Mouse (Mus musculus) spleen, adult 2 months (tissue): Measurements from ENCODE around the gene Sphkap. TPM values are rescaled to one million over a fixed set of nuclear protein-coding genes. Genes with fewer than 3 reads are reported as not detected.

ENCODE experiments used
- DNase-seq, 2 experiments: peaks; one replicate each; pipeline versions ENCODE4 v3.0.0 to v3.0.0-alpha.2; 2012 to 2021; ENCODE audit warnings: low spot score in 2 of 2, low read depth in 1 of 2
- H3K27ac ChIP-seq: fragments of 200-500 bp; 2 replicates; pipeline ENCODE4 v1.5.1; 2012; ENCODE audit warnings: low read length, inconsistent platforms; ENCODE audit not compliant: insufficient read depth
- H3K27me3 ChIP-seq: fragments of 200-500 bp; 2 replicates; pipeline ENCODE4 v1.6.1; 2012; ENCODE audit warnings: mild to moderate bottlenecking, moderate library complexity, low read length, inconsistent platforms; ENCODE audit not compliant: control insufficient read depth, insufficient read depth
- H3K36me3 ChIP-seq: fragments of 200-500 bp; 2 replicates; pipeline ENCODE4 v1.6.1; 2012; ENCODE audit warnings: mild to moderate bottlenecking, low read length, inconsistent platforms; ENCODE audit not compliant: control insufficient read depth, insufficient read depth
- H3K4me1 ChIP-seq: fragments of 200-500 bp; 2 replicates; pipeline ENCODE4 v1.6.1; 2011; ENCODE audit warnings: inconsistent platforms; ENCODE audit not compliant: control insufficient read depth, insufficient read depth, insufficient read length
- H3K4me3 ChIP-seq: fragments of 200-500 bp; 2 replicates; pipeline ENCODE4 v1.5.1; 2011; ENCODE audit warnings: mild to moderate bottlenecking, inconsistent platforms; ENCODE audit not compliant: insufficient read depth, insufficient read length; ENCODE audit errors: extremely low read depth
- CTCF ChIP-seq: fragments of 200-500 bp; IDR thresholded peaks from 2 replicates; pipeline ENCODE4 v1.5.1; 2011; ENCODE audit warnings: mild to moderate bottlenecking, inconsistent platforms; ENCODE audit not compliant: insufficient read depth, insufficient read length, insufficient replicate concordance; ENCODE audit errors: extremely low read depth
- POLR2A ChIP-seq: fragments of 200-500 bp; IDR thresholded peaks from 2 replicates; pipeline ENCODE4 v1.6.1; 2011; ENCODE audit warnings: low read depth, low read length, inconsistent platforms
- WGBS: fragments of 180-500 bp; shearing (Covaris S2); methylation state at CpG from one replicate; pipeline ENCODE4 v1.1.7; 2018; 5-methylcytosine and 5-hydroxymethylcytosine counted together
- polyA plus RNA-seq: library from polyadenylated mRNA; depleted of rRNA; stranded (reverse); fragments of >200 nt; gene quantifications from 2 replicates; pipeline ENCODE4 v1.2.3, GENCODE M21; 2012

The Sphkap gene
- polyA plus RNA-seq, 1 experiment = not detected

DNA sequence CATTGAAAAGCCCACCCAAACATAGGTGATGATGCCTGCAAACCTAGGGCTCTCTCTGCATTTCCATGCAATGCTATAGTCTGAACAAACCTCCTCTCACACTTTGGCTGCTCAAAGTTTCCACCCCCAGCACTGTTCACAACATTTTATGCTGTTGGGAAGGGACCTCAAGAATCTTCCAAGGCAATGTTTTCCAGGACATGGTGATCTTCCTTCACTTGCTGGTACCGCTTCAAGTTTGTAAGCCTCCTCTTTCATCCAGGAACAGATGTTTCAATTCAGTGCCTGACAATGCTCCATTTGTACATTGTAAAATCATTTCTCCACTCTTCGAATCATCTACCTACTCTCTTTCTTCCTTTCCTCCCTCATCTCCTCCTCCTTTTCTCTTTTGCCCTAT is 11.7 kb downstream of the Sphkap start:
- Histone ChIP-seq H3K36me3 (no peaks in the 10 kb centered on the region), H3K27me3 (no peaks in the 10 kb centered on the region), H3K27ac (no peak overlapping the region), H3K4me1 (no peaks in the 10 kb centered on the region), H3K4me3 (no peak overlapping the region)
- no peak for DNase-seq
- TF ChIP-seq POLR2A (no peak), CTCF (no peak)
- WGBS = 87% methylated on average over 2 of the region's 2 CpGs

DNA sequence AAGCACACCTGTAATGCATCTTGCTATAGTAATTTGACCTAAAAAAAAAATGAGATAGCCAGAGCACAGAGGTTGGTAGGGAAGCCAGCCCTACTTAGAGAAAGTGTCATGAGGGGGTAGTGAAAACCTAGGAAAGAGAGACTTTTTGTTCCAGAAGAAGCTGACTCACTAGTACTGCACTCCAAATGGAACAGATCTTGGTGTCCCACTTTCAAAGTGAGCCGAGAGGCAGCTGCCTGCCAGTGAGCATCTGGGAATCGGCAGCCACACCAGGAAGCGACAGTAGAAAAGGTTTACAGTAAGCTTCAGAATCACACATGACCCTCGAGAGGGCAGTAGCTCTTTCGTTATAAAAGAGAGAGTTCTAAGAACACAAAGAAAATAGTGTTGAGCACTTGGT is 12.4 kb downstream of the Sphkap start:
- 76% methylated on average over 5 of the region's 5 CpGs for WGBS
- Histone ChIP-seq H3K36me3 (no peaks in the 10 kb centered on the region), H3K27ac (no peak overlapping the region), H3K4me3 (no peak overlapping the region), H3K27me3 (no peaks in the 10 kb centered on the region), H3K4me1 (no peaks in the 10 kb centered on the region)
- TF ChIP-seq POLR2A (no peak), CTCF (no peak)
- DNase-seq = no peak

DNA sequence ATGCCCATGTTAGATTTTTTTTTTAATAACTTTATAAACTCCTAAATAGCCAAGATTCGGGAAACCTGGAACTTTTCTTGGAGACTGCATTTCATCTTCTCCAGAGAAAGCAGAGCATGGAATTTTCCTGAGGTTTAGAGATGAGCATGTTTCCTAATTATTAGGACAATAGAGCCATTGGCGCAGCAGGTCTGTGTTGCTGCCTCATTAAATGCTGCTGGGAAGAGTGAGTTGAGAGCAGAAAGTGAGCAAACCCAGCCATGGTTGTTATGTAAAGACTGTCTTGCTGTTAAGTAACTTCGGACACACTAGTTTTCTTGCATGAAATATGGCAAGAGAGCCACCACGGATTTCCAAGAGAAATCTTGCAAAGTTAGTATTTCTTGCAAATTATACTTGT is 18.6 kb downstream of the Sphkap start:
- no peaks in the 10 kb centered on the region for H3K4me1 ChIP-seq
- TF ChIP-seq CTCF (no peak), POLR2A (no peak)
- DNase-seq = no peak
- no peak overlapping the region for H3K4me3 ChIP-seq
- no peak overlapping the region for H3K27ac ChIP-seq
- H3K36me3 ChIP-seq = no peaks in the 10 kb centered on the region
- 75% methylated on average over 4 of the region's 4 CpGs for WGBS
- no peaks in the 10 kb centered on the region for H3K27me3 ChIP-seq

- no peak overlapping the region for H3K27ac ChIP-seq
- 71% methylated on average over 1 of the region's 1 CpGs for WGBS
- no peak for DNase-seq
- H3K36me3 ChIP-seq = no peaks in the 10 kb centered on the region
- H3K27me3 ChIP-seq = no peaks in the 10 kb centered on the region
- no peaks in the 10 kb centered on the region for H3K4me1 ChIP-seq
- no peak overlapping the region for H3K4me3 ChIP-seq
- TF ChIP-seq CTCF (no peak), POLR2A (no peak)
Observed at GRCm38 (mm10) chr1:83377404-83377803, 30.6 kb downstream of the Sphkap start.

GRCm38 (mm10) chr1:83366456-83366855 is 41.5 kb downstream of the Sphkap start:
- WGBS = 88% methylated on average over 5 of the region's 5 CpGs
- DNase-seq = no peak
- no peak overlapping the region for H3K27ac ChIP-seq
- no peaks in the 10 kb centered on the region for H3K4me1 ChIP-seq
- TF ChIP-seq CTCF (no peak), POLR2A (no peak)
- H3K4me3 ChIP-seq = no peak overlapping the region
- no peaks in the 10 kb centered on the region for H3K36me3 ChIP-seq
- H3K27me3 ChIP-seq = no peaks in the 10 kb centered on the region

- whole genome bisulfite sequencing = 79% methylated on average over 6 of the region's 6 CpGs
- H3K27ac ChIP-seq = no peak overlapping the region
Observed at GRCm38 (mm10) chr1:83362168-83362567, 45.8 kb downstream of the Sphkap start.

DNA sequence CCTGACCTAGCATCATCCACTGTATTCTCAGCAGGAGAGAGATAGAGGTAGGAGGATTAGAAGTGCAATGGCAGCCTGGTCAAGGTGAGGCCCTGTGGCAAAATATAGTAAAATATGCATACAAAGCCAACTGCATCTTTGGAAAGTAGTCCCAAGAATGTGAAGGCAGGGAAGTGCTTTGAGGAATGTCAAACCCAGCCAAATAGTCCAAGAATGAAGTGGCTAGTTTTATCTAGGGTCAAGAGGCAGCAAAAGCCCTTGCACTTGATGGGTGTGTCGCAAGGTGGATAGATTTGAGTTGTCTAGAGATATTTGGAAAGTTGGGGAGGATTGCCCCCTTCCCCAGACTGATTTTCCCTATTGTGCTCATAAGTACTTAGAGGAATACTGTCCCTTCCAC is 61.5 kb downstream of the Sphkap start:
- DNase-seq = no peak
- no peak overlapping the region for H3K4me3 ChIP-seq
- H3K27me3 ChIP-seq = no peaks in the 10 kb centered on the region
- TF ChIP-seq POLR2A (no peak), CTCF (no peak)
- no peaks in the 10 kb centered on the region for H3K36me3 ChIP-seq
- no peak overlapping the region for H3K27ac ChIP-seq
- WGBS = 74% methylated on average over 1 of the region's 1 CpGs
- H3K4me1 ChIP-seq = no peaks in the 10 kb centered on the region

More at GRCm38 (mm10) chr1:83362168-83362567, 45.8 kb downstream of the Sphkap start:
- no peaks in the 10 kb centered on the region for H3K27me3 ChIP-seq
- H3K36me3 ChIP-seq = no peaks in the 10 kb centered on the region
- DNase-seq = no peak
- no peak for TF ChIP-seq CTCF
- TF ChIP-seq POLR2A = no peak
- H3K4me3 ChIP-seq = no peak overlapping the region
- H3K4me1 ChIP-seq = no peaks in the 10 kb centered on the region

DNA sequence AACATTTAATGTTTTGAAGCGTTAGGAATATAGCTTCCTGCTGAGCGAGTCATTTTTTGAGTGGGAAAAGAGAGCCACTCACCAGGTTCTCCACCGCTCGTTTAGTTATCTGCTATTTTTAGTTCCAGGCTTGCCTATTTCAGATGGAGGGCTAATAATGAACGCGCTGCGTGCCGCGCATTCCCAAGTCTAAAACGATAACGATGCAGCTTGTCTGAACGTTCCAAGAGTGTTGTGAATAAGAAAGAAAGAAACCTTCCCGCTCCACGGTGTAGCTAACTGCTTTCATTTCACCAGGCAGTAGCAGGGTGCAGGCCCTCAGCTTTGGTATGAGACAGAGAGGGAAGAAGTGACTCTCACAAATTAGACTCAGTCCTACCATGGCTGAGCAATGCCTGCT is 62.4 kb downstream of the Sphkap start:
- DNase-seq = no peak
- Histone ChIP-seq H3K4me3 (no peak overlapping the region), H3K27me3 (no peaks in the 10 kb centered on the region), H3K4me1 (no peaks in the 10 kb centered on the region), H3K36me3 (no peaks in the 10 kb centered on the region), H3K27ac (no peak overlapping the region)
- WGBS = 85% methylated on average over 14 of the region's 14 CpGs
- TF ChIP-seq CTCF = no peak
- TF ChIP-seq POLR2A = no peak
